In the genomic region with DNA sequence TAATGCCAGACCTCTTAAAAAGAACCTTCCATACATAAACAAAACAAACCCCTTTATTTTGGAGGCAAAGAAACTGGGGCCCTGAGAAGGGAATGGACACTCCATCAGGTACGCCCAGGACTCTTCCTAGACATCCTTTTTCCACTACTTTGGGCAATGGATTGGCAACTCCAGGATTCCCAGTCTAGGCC, we compare ENCODE assay signal across 8 mouse cellular contexts. TPM values are rescaled to one million over a fixed set of nuclear protein-coding genes. Genes with fewer than 3 reads are reported as not detected.
DNase-seq lines count a peak whose midpoint lies in the region; ATAC-seq and TF ChIP-seq lines count a peak whose summit lies in the region.

A gene (minus strand): TSS at position 67 of the 191 bp plus-strand sequence.

- H3K79me2 ChIP-seq in myocyte (ENCODE audit: control insufficient read depth, insufficient read depth) = peaks cover 14% of the 10 kb centered on the region

- no peaks in the 10 kb centered on the region for H3K27me3 ChIP-seq in hindbrain, embryonic 16.5 days (replicated peaks; ENCODE audit: control insufficient read depth, insufficient read depth, low read length)
- no peaks in the 10 kb centered on the region for H3K27me3 ChIP-seq in myocyte (ENCODE audit: control insufficient read depth, insufficient read depth, insufficient read length)

- intact Hi-C loops in left cerebral cortex, adult 2 months (cut with DNase I) = no loop called here
- intact Hi-C loops in left cerebral cortex, postnatal 25 days (cut with DNase I) = loop anchor here (5.0 kb wide), 1 partner anchor 55 kb away; no protein-coding TSS in a partner anchor

- H3K9ac ChIP-seq in hindbrain, embryonic 16.5 days (ENCODE audit: low read depth, low read length) = peak within 1 kb of the TSS; percentile 93

- TF ChIP-seq CTCF in left cerebral cortex, adult 2 months (IDR thresholded peaks at IDR 0.05) = no peak

- peak within 1 kb of the TSS; percentile 86 for H3K4me2 ChIP-seq in hindbrain, embryonic 16.5 days (ENCODE audit: low read length)
- peak within 1 kb of the TSS; percentile 96 for H3K4me2 ChIP-seq in myocyte (ENCODE audit: low read depth)

- 16% methylated on average over 1 of the region's 1 CpGs for WGBS in hindbrain, embryonic 16.5 days

- H3K36me3 ChIP-seq in hindbrain, embryonic 16.5 days (ENCODE audit: control insufficient read depth, insufficient read depth, low read length) = no peaks in the 10 kb centered on the region
- H3K36me3 ChIP-seq in myocyte (ENCODE audit: control insufficient read depth, insufficient read depth) = no peaks in the 10 kb centered on the region

- TF ChIP-seq POLR2A in myocyte (IDR thresholded peaks at IDR 0.05; ENCODE audit: insufficient read length, low read depth) = no peak

- peak within 1 kb of the TSS; percentile 99 for H3K27ac ChIP-seq in left cerebral cortex, adult 2 months
- peak within 1 kb of the TSS; percentile 92 for H3K27ac ChIP-seq in brown adipose tissue, adult 24 weeks (replicated peaks; ENCODE audit: low read depth, low read length)
- peak within 1 kb of the TSS; percentile 98 for H3K27ac ChIP-seq in hindbrain, embryonic 16.5 days (ENCODE audit: low read depth, low read length)

- no peaks in the 10 kb centered on the region for H3K9me3 ChIP-seq in hindbrain, embryonic 16.5 days (ENCODE audit: control insufficient read depth, low read length)

- no peak for DNase-seq in left cerebral cortex, adult 2 months (ENCODE audit: extremely low spot score in 1 of 2, low spot score in 2 of 2)
- DNase-seq in left cerebral cortex, adult 11 months (ENCODE audit: low spot score) = no peak
- no peak for DNase-seq in right cerebral cortex, postnatal 4 days
- no peak for DNase-seq in right cerebral cortex, adult 18-20 months
- DNase-seq in left cerebral cortex, postnatal 25 days (ENCODE audit: low spot score in 2 of 2) = no peak

- peak within 1 kb of the TSS; percentile 49 for H3ac ChIP-seq in myocyte (ENCODE audit: control insufficient read depth, insufficient read length)

- no peak for ATAC-seq in hindbrain, embryonic 16.5 days

- peak within 1 kb of the TSS; percentile 82 for H3K4me3 ChIP-seq in left cerebral cortex, adult 2 months
- peak within 1 kb of the TSS; percentile 74 for H3K4me3 ChIP-seq in brown adipose tissue, adult 24 weeks (ENCODE audit: insufficient read depth, low read depth, low read length)
- H3K4me3 ChIP-seq in hindbrain, embryonic 16.5 days (ENCODE audit: low read length) = peak within 1 kb of the TSS; percentile 86
- H3K4me3 ChIP-seq in myocyte = peak within 1 kb of the TSS; percentile 34

- H3K4me1 ChIP-seq in brown adipose tissue, adult 24 weeks (ENCODE audit: control insufficient read depth, insufficient read depth, insufficient read length, low read length) = peaks cover 11% of the 10 kb centered on the region; the same call in 1 of the 2 replicates
- peaks cover 28% of the 10 kb centered on the region for H3K4me1 ChIP-seq in hindbrain, embryonic 16.5 days (ENCODE audit: control insufficient read depth, insufficient read depth, low read depth, low read length)

TF ChIP-seq in myocyte, 11 proteins besides CTCF, POLR2A, EP300 and RAD21:
- no peak for TF ChIP-seq USF1 (IDR thresholded peaks at IDR 0.05; ENCODE audit: low read depth)
- no peak for TF ChIP-seq POLR2AphosphoS2 (IDR thresholded peaks at IDR 0.05; ENCODE audit: insufficient read length, low read depth)
- no peak for TF ChIP-seq TCF3 (IDR thresholded peaks at IDR 0.05; ENCODE audit: insufficient read length, low read depth)
- TF ChIP-seq TCF12 (IDR thresholded peaks at IDR 0.05; ENCODE audit: insufficient read depth, poor library complexity, severe bottlenecking) = no peak
- no peak for TF ChIP-seq MYOG (IDR thresholded peaks at IDR 0.05; ENCODE audit: control insufficient read depth in 1 of 3, insufficient read depth in 1 of 3, insufficient read length in 2 of 3, low read depth in 2 of 3)
- no peak for TF ChIP-seq E2F4 (IDR thresholded peaks at IDR 0.05; ENCODE audit: insufficient read depth)
- TF ChIP-seq MAX (IDR thresholded peaks at IDR 0.05; ENCODE audit: low read depth) = no peak
- TF ChIP-seq MYOD1 (IDR thresholded peaks at IDR 0.05; ENCODE audit: control insufficient read depth in 1 of 3, insufficient read length in 2 of 3, low read depth in 2 of 3) = no peak
- TF ChIP-seq SRF (IDR thresholded peaks at IDR 0.05; ENCODE audit: control insufficient read depth, insufficient read length, low read depth) = no peak
- no peak for TF ChIP-seq REST (IDR thresholded peaks at IDR 0.05; ENCODE audit: insufficient read depth, insufficient read length)

RNA-seq across cellular contexts. Expression of the gene that starts here (rescaled TPM):
- total RNA-seq in left cerebral cortex, adult 2 months (2021) = 1 to 10 TPM; 6.5 to 7.4 TPM
- polyA plus RNA-seq in brown adipose tissue, adult 24 weeks (2012; ENCODE audit: insufficient read depth, insufficient read length, missing spikeins) = 10.9 and 11.5 TPM in 2 replicates
- 29.6 and 30.0 TPM in 2 replicates for polyA plus RNA-seq in hindbrain, embryonic 16.5 days (2015; fragmentation: Nextera tagmentation; extraction: Ambion mirVana)
- 63.3 TPM for polyA plus RNA-seq in myocyte (2012; fragmentation: generic; extraction: Trizol)
- 1 to 10 TPM; 6.0 to 8.2 TPM for total RNA-seq in left cerebral cortex, postnatal 25 days (2021)

Comparison
In these comparisons a context has a peak if more than half of its experiments do, and no peak if none do; other contexts are left out.
1. H3K4me3 ChIP-seq: peak in every context shown above with its lines; median percentile 86 in hindbrain, embryonic 16.5 days; 82 in left cerebral cortex, adult 2 months; 74 in brown adipose tissue, adult 24 weeks; 34 in myocyte.